Mouse (Mus musculus): ENCODE results near the gene Plekha8.

- no peak for TF ChIP-seq CTCF (IDR thresholded peaks at IDR 0.05; ENCODE audit: control insufficient read depth, insufficient read depth, insufficient replicate concordance, low read depth, low read length)
- TF ChIP-seq POLR2A (IDR thresholded peaks at IDR 0.05; ENCODE audit: control insufficient read depth, low read depth, low read length) = no peak
Measured at GRCm38 (mm10) chr6:54548314-54549019, 46.4 kb upstream of the Plekha8 start.
